Mouse (Mus musculus) midbrain, embryonic 14.5 days (tissue): Measurements from ENCODE around the gene Col4a2. TPM values are rescaled to one million over a fixed set of nuclear protein-coding genes. Genes with fewer than 3 reads are reported as not detected.

Source experiments
- ATAC-seq: fragments of 200-750 bp; cut with Nextera tagmentation; 2 replicates; pipeline ENCODE4 v1.8.0; 2017; ENCODE audit warnings: moderate number of reproducible peaks, moderate library complexity; ENCODE audit not compliant: low FRiP score, low TSS enrichment
- DNase-seq: peaks from one replicate; pipeline ENCODE4 v3.0.0-alpha.2; 2015
- H3K27ac ChIP-seq: fragments of 300-500 bp; sonication (generic); replicated peaks from 2 replicates; pipeline ENCODE4 v1.5.1; 2014; ENCODE audit warnings: mild to moderate bottlenecking, low read depth, low read length, moderate library complexity
- H3K27me3 ChIP-seq: fragments of 300-500 bp; sonication (generic); 2 replicates; pipeline ENCODE4 v1.6.1; 2014; ENCODE audit warnings: low read length, control low read depth, mixed read lengths; ENCODE audit not compliant: control insufficient read depth, insufficient read depth
- H3K36me3 ChIP-seq: fragments of 300-500 bp; sonication (generic); 2 replicates; pipeline ENCODE4 v1.6.1; 2014; ENCODE audit warnings: low read length, control low read depth; ENCODE audit not compliant: control insufficient read depth, insufficient read depth
- H3K4me1 ChIP-seq: fragments of 300-500 bp; sonication (generic); 2 replicates; pipeline ENCODE4 v1.6.1; 2014; ENCODE audit warnings: mild to moderate bottlenecking, antibody characterized with exemption, low read length, control low read depth; ENCODE audit not compliant: control insufficient read depth, insufficient read depth
- H3K4me2 ChIP-seq: fragments of 300-500 bp; sonication (generic); 2 replicates; pipeline ENCODE4 v1.6.1; 2014; ENCODE audit warnings: mild to moderate bottlenecking, low read length, moderate library complexity
- H3K4me3 ChIP-seq: fragments of 300-500 bp; sonication (generic); replicated peaks from 2 replicates; pipeline ENCODE4 v1.5.1; 2014; ENCODE audit warnings: low read depth, low read length
- H3K9ac ChIP-seq: fragments of 300-500 bp; sonication (generic); replicated peaks from 2 replicates; pipeline ENCODE4 v1.6.1; 2014; ENCODE audit warnings: mild to moderate bottlenecking, low read length, moderate library complexity
- H3K9me3 ChIP-seq: fragments of 300-500 bp; sonication (generic); 2 replicates; pipeline ENCODE4 v1.6.1; 2016; ENCODE audit warnings: low read length, control low read depth, mixed read lengths; ENCODE audit not compliant: control insufficient read depth
- WGBS: fragments of 180-500 bp; shearing (Covaris S2); extraction: QIAGEN DNeasy Blood & Tissue Kit; methylation state at CpG from one replicate; pipeline ENCODE4 v1.1.7; 2014; 5-methylcytosine and 5-hydroxymethylcytosine counted together
- polyA plus RNA-seq: library from polyadenylated mRNA; unstranded; fragments of >200 nt; fragmentation: Nextera tagmentation; extraction: Ambion mirVana; gene quantifications from 2 replicates; pipeline ENCODE4 v1.2.1, GENCODE M21; 2014

The Col4a2 gene
- polyA plus RNA-seq, 1 experiment from 2014 or later: 40.7 TPM

DNA sequence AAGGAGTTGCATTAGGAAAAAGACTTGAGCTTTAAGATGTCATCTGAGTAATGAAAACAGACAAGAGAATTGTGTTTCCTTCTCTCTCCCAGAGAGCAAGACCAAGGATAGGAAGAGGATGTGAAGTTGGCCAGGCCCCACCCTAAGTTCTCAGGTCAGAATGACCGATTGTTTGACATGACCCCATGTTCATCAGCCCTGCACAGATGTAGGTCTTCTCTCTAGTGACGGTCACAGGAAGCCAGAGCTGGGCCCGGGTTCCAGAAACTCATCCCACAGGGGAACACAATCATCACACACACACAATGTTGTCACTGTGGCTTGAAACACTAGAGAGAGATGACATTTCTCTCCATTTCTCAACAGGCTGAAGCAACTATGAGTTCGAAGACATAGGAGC lies 27.2 kb upstream of the Col4a2 start:
- Histone ChIP-seq H3K36me3 (no peaks in the 10 kb centered on the region), H3K9ac (no peak overlapping the region), H3K4me2 (no peak overlapping the region), H3K4me1 (peaks cover 3% of the 10 kb centered on the region; the same call in 1 of the 2 replicates), H3K27ac (no peak overlapping the region), H3K27me3 (no peaks in the 10 kb centered on the region), H3K9me3 (no peaks in the 10 kb centered on the region), H3K4me3 (no peak overlapping the region)
- ATAC-seq (no peak), DNase-seq (no peak)
- 83% methylated on average over 4 of the region's 4 CpGs for WGBS

DNA sequence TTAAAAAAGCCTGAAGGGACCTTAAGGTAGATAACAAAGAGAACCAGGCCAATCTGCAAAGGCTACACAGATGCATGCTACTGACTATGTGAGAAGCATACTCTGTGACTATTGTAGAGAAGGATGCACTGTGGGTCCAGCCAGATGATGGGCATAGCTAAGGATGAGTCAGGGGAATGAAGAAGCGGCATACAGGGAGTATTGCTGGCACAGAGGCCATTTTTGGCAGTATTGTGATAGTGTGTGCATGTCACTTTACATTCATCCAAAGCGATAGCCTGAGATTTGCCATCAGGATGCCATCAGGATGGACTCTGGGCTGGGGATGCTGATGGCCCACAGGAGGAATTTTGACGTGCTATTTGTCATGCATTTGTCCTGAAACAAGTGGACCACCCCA lies 25.5 kb upstream of the Col4a2 start:
- Histone ChIP-seq H3K4me3 (no peak overlapping the region), H3K27me3 (no peaks in the 10 kb centered on the region), H3K9me3 (no peaks in the 10 kb centered on the region), H3K4me1 (peaks cover 3% of the 10 kb centered on the region; the same call in 1 of the 2 replicates), H3K9ac (no peak overlapping the region), H3K4me2 (no peak overlapping the region), H3K27ac (no peak overlapping the region), H3K36me3 (no peaks in the 10 kb centered on the region)
- ATAC-seq: no peak
- 49% methylated on average over 3 of the region's 3 CpGs for WGBS
- no peak for DNase-seq

DNA sequence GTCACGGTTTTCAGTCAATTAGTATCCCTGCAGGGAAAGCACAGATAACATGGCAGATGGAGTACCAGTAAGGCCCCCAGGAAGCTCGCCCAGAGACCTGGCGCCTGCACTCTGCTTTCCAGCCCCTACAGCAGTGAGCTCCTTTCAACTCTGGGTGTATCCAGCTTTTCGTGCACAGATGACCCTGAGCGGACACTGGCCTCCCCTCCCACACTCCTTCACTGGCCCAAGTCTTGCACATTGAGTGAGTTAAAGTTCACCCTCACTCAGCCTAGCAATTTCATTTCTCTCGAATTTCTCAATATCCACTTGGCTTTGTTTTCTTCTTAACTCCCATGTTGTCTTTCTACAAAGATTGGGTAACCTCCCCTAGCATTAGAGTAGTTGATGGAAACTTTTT lies 24.3 kb upstream of the Col4a2 start:
- Histone ChIP-seq H3K9ac (no peak overlapping the region), H3K4me2 (no peak overlapping the region), H3K9me3 (no peaks in the 10 kb centered on the region), H3K4me1 (peaks cover under 1% of the 10 kb centered on the region; the same call in 1 of the 2 replicates), H3K4me3 (no peak overlapping the region), H3K27ac (no peak overlapping the region), H3K36me3 (no peaks in the 10 kb centered on the region), H3K27me3 (no peaks in the 10 kb centered on the region)
- ATAC-seq: no peak
- DNase-seq: no peak
- WGBS: 33% methylated on average over 6 of the region's 6 CpGs

DNA sequence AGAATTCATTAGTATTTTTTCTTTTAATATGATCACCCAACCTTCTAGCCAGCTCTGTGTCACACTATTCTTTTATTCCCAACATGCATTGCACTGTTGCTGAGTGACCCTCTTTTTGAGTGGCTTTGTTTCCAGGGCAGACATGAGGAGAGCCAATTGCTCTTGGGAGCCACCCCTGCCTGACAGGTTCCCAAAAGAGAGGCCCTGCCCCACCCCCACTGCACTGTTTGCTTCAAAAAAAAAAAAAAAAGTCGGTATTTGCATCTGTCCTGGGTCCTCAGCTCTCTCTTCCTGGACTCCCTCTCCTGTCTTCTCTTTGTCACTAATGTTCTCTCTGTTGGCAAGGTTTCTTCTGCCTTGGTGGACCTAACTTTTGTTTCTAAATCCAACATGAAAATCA lies 22.1 kb upstream of the Col4a2 start:
- 0% methylated on average over 1 of the region's 1 CpGs for WGBS
- no peaks in the 10 kb centered on the region for H3K4me1 ChIP-seq
- H3K4me2 ChIP-seq: no peak overlapping the region
- H3K27ac ChIP-seq: no peak overlapping the region
- no peaks in the 10 kb centered on the region for H3K9me3 ChIP-seq
- no peak overlapping the region for H3K4me3 ChIP-seq
- ATAC-seq: no peak
- no peak for DNase-seq
- no peak overlapping the region for H3K9ac ChIP-seq
- no peaks in the 10 kb centered on the region for H3K36me3 ChIP-seq
- no peaks in the 10 kb centered on the region for H3K27me3 ChIP-seq

DNA sequence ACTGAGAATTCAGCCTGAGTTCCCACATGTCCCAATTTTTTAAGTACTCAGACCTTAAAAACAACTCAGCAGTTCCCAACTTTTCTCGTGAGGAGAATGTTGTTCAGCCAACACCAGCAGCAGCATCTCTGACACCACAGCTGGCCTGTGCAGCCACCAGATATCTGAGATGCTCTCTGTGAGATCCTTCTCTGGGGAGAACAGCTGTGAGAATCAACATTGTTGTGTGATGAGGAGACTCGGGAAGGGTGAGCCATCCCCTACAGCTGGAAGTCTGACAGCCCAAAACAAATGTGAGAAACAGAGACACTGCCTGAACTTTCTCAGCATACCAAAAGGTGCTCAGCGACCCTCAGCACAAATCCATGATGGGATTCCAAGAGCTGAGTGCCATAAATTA lies 20.0 kb upstream of the Col4a2 start:
- 68% methylated on average over 3 of the region's 3 CpGs for WGBS

DNA sequence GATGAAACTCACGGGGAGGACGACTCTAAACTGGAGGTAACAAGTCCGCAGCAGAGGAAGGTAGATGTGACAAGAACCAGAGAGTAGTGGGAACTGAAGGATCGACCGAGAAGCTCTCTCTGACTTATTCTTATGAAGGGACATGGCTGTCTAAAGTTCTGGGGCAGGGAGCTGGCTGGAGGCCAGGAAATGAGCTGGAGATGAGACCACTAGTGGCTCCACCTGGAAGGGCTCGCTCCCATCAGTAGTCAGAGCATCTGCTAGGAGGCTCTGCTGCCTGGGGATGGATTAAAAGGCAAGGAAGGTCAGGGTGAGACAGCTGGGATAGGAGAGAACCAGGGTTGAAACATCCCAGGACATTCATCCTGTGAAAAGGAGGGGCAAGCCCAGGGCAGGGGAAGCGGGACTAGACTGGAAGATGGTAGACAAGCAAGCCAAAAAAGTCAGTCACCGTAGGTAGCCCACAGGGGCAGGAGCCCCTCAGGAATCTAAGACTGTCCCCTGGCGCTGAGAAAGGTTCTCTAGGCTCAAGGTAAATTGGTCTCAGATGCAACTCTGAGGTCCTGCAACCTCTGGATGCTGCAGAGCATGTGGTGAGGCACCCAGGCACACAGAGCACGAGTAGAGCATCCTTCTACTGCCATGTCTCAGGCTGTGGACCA lies 16.2 kb upstream of the Col4a2 start:
- ATAC-seq: no peak

More for the DNA sequence above, 20.0 kb upstream of the Col4a2 start:
- Histone ChIP-seq H3K9ac (no peak overlapping the region), H3K27ac (no peak overlapping the region), H3K4me3 (no peak overlapping the region), H3K9me3 (no peaks in the 10 kb centered on the region), H3K4me1 (no peaks in the 10 kb centered on the region), H3K4me2 (no peak overlapping the region), H3K27me3 (no peaks in the 10 kb centered on the region), H3K36me3 (no peaks in the 10 kb centered on the region)
- DNase-seq: no peak
- ATAC-seq: no peak

DNA sequence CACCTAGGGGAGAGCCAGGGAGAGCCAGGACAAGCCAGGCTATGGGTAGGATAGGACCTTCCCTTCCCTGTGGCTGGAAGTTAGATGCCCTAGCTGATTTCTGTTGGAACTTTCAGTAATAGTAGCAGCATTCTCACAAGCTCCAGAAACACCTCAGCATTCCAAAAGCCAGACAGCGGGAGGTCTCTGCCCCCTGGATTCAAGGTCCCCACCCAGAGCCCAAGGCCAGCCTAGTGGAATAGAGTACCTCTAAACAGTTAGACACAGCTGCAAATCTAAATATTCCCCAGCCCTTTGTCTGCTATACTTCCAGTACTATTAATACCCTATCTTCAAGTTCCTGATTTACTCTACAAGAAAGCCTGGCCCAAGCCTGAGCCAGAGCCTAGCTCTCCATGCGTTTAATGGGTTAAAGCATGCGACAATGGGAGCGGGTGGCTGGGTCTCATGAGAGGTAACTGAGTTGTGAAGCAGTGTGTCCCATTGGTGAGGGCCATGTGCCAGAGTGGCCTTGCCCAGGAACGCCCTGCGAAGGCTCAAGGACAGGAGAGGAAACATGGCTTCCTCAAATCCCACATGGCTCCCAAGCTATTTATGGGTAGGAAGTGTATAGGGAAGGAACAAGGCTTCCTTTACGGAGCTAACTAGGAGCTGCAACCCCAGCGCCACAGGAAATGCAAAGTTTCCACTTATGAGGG lies 15.3 kb upstream of the Col4a2 start:
- Histone ChIP-seq H3K27me3 (no peaks in the 10 kb centered on the region), H3K9me3 (no peaks in the 10 kb centered on the region), H3K4me3 (no peak overlapping the region), H3K4me1 (no peaks in the 10 kb centered on the region), H3K27ac (no peak overlapping the region), H3K36me3 (no peaks in the 10 kb centered on the region), H3K9ac (no peak overlapping the region), H3K4me2 (no peak overlapping the region)
- DNase-seq (no peak), ATAC-seq (no peak)
- WGBS: 88% methylated on average over 8 of the region's 8 CpGs

More for the DNA sequence above, 16.2 kb upstream of the Col4a2 start:
- Histone ChIP-seq H3K27ac (no peak overlapping the region), H3K4me2 (no peak overlapping the region), H3K4me3 (no peak overlapping the region), H3K27me3 (no peaks in the 10 kb centered on the region), H3K36me3 (no peaks in the 10 kb centered on the region), H3K4me1 (no peaks in the 10 kb centered on the region), H3K9ac (no peak overlapping the region), H3K9me3 (no peaks in the 10 kb centered on the region)
- DNase-seq: no peak
- WGBS: 89% methylated on average over 10 of the region's 10 CpGs

DNA sequence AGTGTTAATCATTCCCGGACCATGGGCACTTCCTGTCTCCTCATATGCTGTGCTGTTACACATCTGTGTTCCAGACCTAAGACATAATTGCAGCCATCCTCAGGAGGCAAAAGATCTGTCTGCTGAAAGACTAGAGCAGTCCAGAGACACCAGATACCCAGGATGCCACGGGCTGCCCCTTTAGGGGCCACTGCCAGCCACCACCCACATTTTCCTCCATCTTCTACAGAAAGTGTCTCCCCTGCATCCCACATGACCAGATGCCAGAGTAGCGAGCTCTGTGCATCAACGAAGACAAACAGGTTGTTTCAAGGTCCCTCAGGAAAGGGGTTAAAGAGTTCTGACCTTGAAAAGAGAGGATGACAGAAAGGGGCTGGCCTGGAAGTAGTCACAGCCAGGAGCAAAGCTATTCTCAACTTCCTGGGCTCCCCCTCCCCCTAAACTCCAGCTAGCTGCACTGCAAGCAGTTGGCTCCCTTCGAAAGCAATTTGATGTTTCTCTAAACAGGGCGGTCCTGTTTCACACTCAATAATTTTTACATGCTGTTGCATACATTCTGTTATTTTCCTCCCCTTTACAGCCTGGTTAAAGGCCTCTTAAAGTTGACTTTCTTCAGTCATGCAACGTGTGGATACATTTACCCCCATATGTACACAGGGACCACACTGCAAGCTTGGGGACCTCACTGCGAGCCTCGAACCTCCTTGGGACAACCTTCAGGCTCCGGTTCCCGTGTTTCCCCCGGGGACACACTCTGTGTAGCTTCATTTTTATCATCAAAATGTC lies 13.9 kb upstream of the Col4a2 start:
- no peak overlapping the region for H3K27ac ChIP-seq
- H3K9me3 ChIP-seq: no peaks in the 10 kb centered on the region
- H3K4me2 ChIP-seq: no peak overlapping the region
- ATAC-seq: no peak
- 82% methylated on average over 12 of the region's 12 CpGs for whole genome bisulfite sequencing
- H3K9ac ChIP-seq: no peak overlapping the region
- H3K27me3 ChIP-seq: no peaks in the 10 kb centered on the region
- no peaks in the 10 kb centered on the region for H3K4me1 ChIP-seq
- H3K4me3 ChIP-seq: no peak overlapping the region
- no peak for DNase-seq
- no peaks in the 10 kb centered on the region for H3K36me3 ChIP-seq
